12 mouse cellular contexts compared by ENCODE assay signal in genomic region chr12:36102733-36103591, GRCm38 (mm10). TPM values are rescaled to one million over a fixed set of nuclear protein-coding genes. Genes with fewer than 3 reads are reported as not detected.
A peak's percentile ranks its signal among the peaks of the same experiment; 100 is the strongest.
DNase-seq lines count a peak whose midpoint lies in the region; ATAC-seq and TF ChIP-seq lines count a peak whose summit lies in the region.
"Had no signal": no experiment of that assay in that cellular context is flagged by ENCODE, and none has a peak within 500 bp of the region (broad histone marks: within the 10 kb centered on the region; RNA-seq: fewer than 3 reads in every experiment).

No protein-coding gene starts in this region.

- no peak for TF ChIP-seq EP300 in lung, postnatal 0 days (IDR thresholded peaks at IDR 0.05)

- no peak overlapping the region for H3K4me3 ChIP-seq in embryonic facial prominence, embryonic 10.5 days
- H3K4me3 ChIP-seq in forebrain, embryonic 14.5 days (ENCODE audit: low read depth, low read length): no peak overlapping the region
- no peak overlapping the region for H3K4me3 ChIP-seq in midbrain, embryonic 15.5 days
- no peak overlapping the region for H3K4me3 ChIP-seq in lung, postnatal 0 days (ENCODE audit: low read depth, low read length)
- H3K4me3 ChIP-seq: intestine, embryonic 15.5 days; liver, embryonic 12.5 days had no signal

- H3K27ac ChIP-seq in embryonic facial prominence, embryonic 10.5 days (replicated peaks): no peak overlapping the region; the same call in 1 of the 2 replicates
- no peak overlapping the region for H3K27ac ChIP-seq in forebrain, embryonic 14.5 days (ENCODE audit: low read depth, low read length)
- H3K27ac ChIP-seq in midbrain, embryonic 15.5 days: no peak overlapping the region
- H3K27ac ChIP-seq in lung, postnatal 0 days (ENCODE audit: low read length): no peak overlapping the region
- H3K27ac ChIP-seq: intestine, embryonic 15.5 days; liver, embryonic 12.5 days had no signal

- H3K9me3 ChIP-seq in embryonic facial prominence, embryonic 10.5 days: 0 out of 2 replicates have a peak, but pooled peaks cover 6% of the 10 kb centered on the region
- no peaks in the 10 kb centered on the region for H3K9me3 ChIP-seq in forebrain, embryonic 14.5 days (replicated peaks; ENCODE audit: control insufficient read depth, low read length)
- H3K9me3 ChIP-seq in midbrain, embryonic 15.5 days: no peaks in the 10 kb centered on the region
- no peaks in the 10 kb centered on the region for H3K9me3 ChIP-seq in lung, postnatal 0 days (ENCODE audit: low read length)
- H3K9me3 ChIP-seq: intestine, embryonic 15.5 days; liver, embryonic 12.5 days had no signal

- no peak overlapping the region for H3K9ac ChIP-seq in forebrain, embryonic 14.5 days (ENCODE audit: low read length)
- no peak overlapping the region for H3K9ac ChIP-seq in midbrain, embryonic 15.5 days
- H3K9ac ChIP-seq in lung, postnatal 0 days (replicated peaks; ENCODE audit: low read depth): no peak overlapping the region
- H3K9ac ChIP-seq: intestine, embryonic 15.5 days; liver, embryonic 12.5 days had no signal

- peak; percentile 90 for ATAC-seq in forebrain, embryonic 14.5 days
- peak; percentile 89 for ATAC-seq in midbrain, embryonic 15.5 days (replicated peaks)
- ATAC-seq in lung, postnatal 0 days: no peak
- ATAC-seq: intestine, embryonic 15.5 days; liver, embryonic 12.5 days had no signal

- peaks cover 61% of the 10 kb centered on the region for H3K36me3 ChIP-seq in embryonic facial prominence, embryonic 10.5 days (replicated peaks)
- H3K36me3 ChIP-seq in forebrain, embryonic 14.5 days (ENCODE audit: control insufficient read depth, insufficient read depth, low read length): peaks cover 40% of the 10 kb centered on the region
- H3K36me3 ChIP-seq in midbrain, embryonic 15.5 days (replicated peaks): peaks cover 23% of the 10 kb centered on the region
- H3K36me3 ChIP-seq in lung, postnatal 0 days (ENCODE audit: insufficient read depth, low read length): peaks cover 5% of the 10 kb centered on the region; the same call in 1 of the 2 replicates

- H3K4me2 ChIP-seq in forebrain, embryonic 14.5 days (ENCODE audit: low read length): no peak overlapping the region
- no peak overlapping the region for H3K4me2 ChIP-seq in midbrain, embryonic 15.5 days
- H3K4me2 ChIP-seq in lung, postnatal 0 days (replicated peaks; ENCODE audit: low read depth, low read length): no peak overlapping the region
- H3K4me2 ChIP-seq: intestine, embryonic 15.5 days; liver, embryonic 12.5 days had no signal

- 80% methylated on average over 8 of the region's 8 CpGs for WGBS in embryonic facial prominence, embryonic 10.5 days
- WGBS in forebrain, embryonic 14.5 days: 73% methylated on average over 8 of the region's 8 CpGs
- WGBS in midbrain, embryonic 15.5 days: 78% methylated on average over 8 of the region's 8 CpGs
- WGBS in lung, postnatal 0 days: 93% methylated on average over 8 of the region's 8 CpGs

- no peaks in the 10 kb centered on the region for H3K27me3 ChIP-seq in embryonic facial prominence, embryonic 10.5 days (replicated peaks; ENCODE audit: low read depth, poor library complexity, severe bottlenecking)
- no peaks in the 10 kb centered on the region for H3K27me3 ChIP-seq in forebrain, embryonic 14.5 days (replicated peaks; ENCODE audit: control insufficient read depth, insufficient read depth, low read length)
- H3K27me3 ChIP-seq in midbrain, embryonic 15.5 days (replicated peaks): no peaks in the 10 kb centered on the region
- H3K27me3 ChIP-seq in lung, postnatal 0 days (replicated peaks; ENCODE audit: insufficient read depth, low read length): no peaks in the 10 kb centered on the region
- H3K27me3 ChIP-seq: intestine, embryonic 15.5 days; liver, embryonic 12.5 days had no signal

- H3K4me1 ChIP-seq in embryonic facial prominence, embryonic 10.5 days: peaks cover 3% of the 10 kb centered on the region; the same call in 1 of the 2 replicates
- H3K4me1 ChIP-seq in forebrain, embryonic 14.5 days (ENCODE audit: control insufficient read depth, insufficient read depth, low read length): no peaks in the 10 kb centered on the region
- 0 out of 2 replicates have a peak, but pooled peaks cover 5% of the 10 kb centered on the region for H3K4me1 ChIP-seq in midbrain, embryonic 15.5 days
- H3K4me1 ChIP-seq in lung, postnatal 0 days (ENCODE audit: insufficient read depth, low read depth, low read length): no peaks in the 10 kb centered on the region
- H3K4me1 ChIP-seq: intestine, embryonic 15.5 days; liver, embryonic 12.5 days had no signal

- peak; percentile 67 for DNase-seq in left cerebral cortex, adult 11 months (ENCODE audit: low spot score)
- no peak for DNase-seq in left cerebral cortex, adult 18-20 months (ENCODE audit: low spot score in 2 of 2)
- DNase-seq in embryonic facial prominence, embryonic 10.5 days (ENCODE audit: low spot score): peak; percentile 21
- DNase-seq in forebrain, embryonic 14.5 days (ENCODE audit: low spot score): peak; percentile 77
- no peak for DNase-seq in testis, postnatal 10 days (ENCODE audit: low spot score)
- no peak for DNase-seq in lung, postnatal 0 days (ENCODE audit: low spot score)
- DNase-seq: adrenal gland, postnatal 14 days; cerebellum, adult 18-20 months; gastrocnemius, postnatal 25 days had no signal

- no peak for TF ChIP-seq CTCF in lung, postnatal 0 days (IDR thresholded peaks at IDR 0.05)

RNA-seq across cellular contexts. Expression of gene Ankmy2, which starts 54.0 kb away (rescaled TPM):
- total RNA-seq in left cerebral cortex, adult 18-20 months (2021): 10 to 100 TPM; 53.3 to 57.0 TPM
- polyA plus RNA-seq in embryonic facial prominence, embryonic 10.5 days (2016; fragmentation: Nextera tagmentation; extraction: Ambion mirVana): 22.6 and 25.7 TPM in 2 replicates
- 55.4 and 70.3 TPM in 2 replicates for polyA plus RNA-seq in forebrain, embryonic 14.5 days (2014; fragmentation: Nextera tagmentation; extraction: Ambion mirVana)
- 67.8 and 77.3 TPM in 2 replicates for polyA plus RNA-seq in midbrain, embryonic 15.5 days (2015; fragmentation: Nextera tagmentation; extraction: Ambion mirVana)
- polyA plus RNA-seq in lung, postnatal 0 days (2015; fragmentation: Nextera tagmentation; extraction: Ambion mirVana): 21.4 and 24.1 TPM in 2 replicates

RNA-seq across cellular contexts. Expression of gene Bzw2, which starts 54.9 kb away (rescaled TPM):
- total RNA-seq in left cerebral cortex, adult 18-20 months (2021): 10 to 100 TPM; 45.6 to 51.7 TPM
- 301 and 303 TPM in 2 replicates for polyA plus RNA-seq in embryonic facial prominence, embryonic 10.5 days (2016; fragmentation: Nextera tagmentation; extraction: Ambion mirVana)
- 541 and 574 TPM in 2 replicates for polyA plus RNA-seq in forebrain, embryonic 14.5 days (2014; fragmentation: Nextera tagmentation; extraction: Ambion mirVana)
- polyA plus RNA-seq in midbrain, embryonic 15.5 days (2015; fragmentation: Nextera tagmentation; extraction: Ambion mirVana): 373 and 395 TPM in 2 replicates
- polyA plus RNA-seq in lung, postnatal 0 days (2015; fragmentation: Nextera tagmentation; extraction: Ambion mirVana): 43.4 and 44.2 TPM in 2 replicates

Comparison
In these comparisons a context has a peak if more than half of its experiments do, and no peak if none do; other contexts are left out.
1. DNase-seq: peak in left cerebral cortex, adult 11 months (single experiment), embryonic facial prominence, embryonic 10.5 days (single experiment) and forebrain, embryonic 14.5 days (single experiment); none in left cerebral cortex, adult 18-20 months (0 of 2), testis, postnatal 10 days (single experiment) and lung, postnatal 0 days (single experiment).